Mouse (Mus musculus): ENCODE data around the gene Zfp638. TPM values are rescaled to one million over a fixed set of nuclear protein-coding genes. Genes with fewer than 3 reads are reported as not detected.
A peak's percentile ranks its signal among the peaks of the same experiment; 100 is the strongest.
"Not testable (repeated sequence)": the region's sequence is repeated elsewhere in the genome, so short reads cannot be mapped to it uniquely, and the experiment has no call there.

Zfp638 gene
- polyA plus RNA-seq, 1 experiment from 2014 or later: 71.7 TPM

- Histone ChIP-seq H3K36me3 (no peaks in the 10 kb centered on the region), H3K9ac (peak overlapping the region; percentile 62), H3K4me1 (peaks cover 7% of the 10 kb centered on the region), H3K4me2 (replicated peaks) (peak overlapping the region; percentile 80), H3K4me3 (peak overlapping the region; percentile 46), H3K27ac (no peak overlapping the region), H3K9me3 (no peaks in the 10 kb centered on the region), H3K27me3 (peaks cover 27% of the 10 kb centered on the region)
- 4% methylated on average over 28 of the region's 28 CpGs for WGBS
- ATAC-seq (ENCODE audit: low FRiP score, low read depth): peak; percentile 51; the same call in 1 of the 2 replicates
Measured at GRCm38 (mm10) chr6:84018906-84019550, 152.1 kb downstream of the Zfp638 start.

GRCm38 (mm10) chr6:84020002-84020401, 153.1 kb downstream of the Zfp638 start:
- no peak overlapping the region for H3K9ac ChIP-seq
- 76% methylated on average over 4 of the region's 4 CpGs for WGBS
- H3K4me3 ChIP-seq: peak overlapping the region; percentile 46; the same call in 1 of the 2 replicates

DNA sequence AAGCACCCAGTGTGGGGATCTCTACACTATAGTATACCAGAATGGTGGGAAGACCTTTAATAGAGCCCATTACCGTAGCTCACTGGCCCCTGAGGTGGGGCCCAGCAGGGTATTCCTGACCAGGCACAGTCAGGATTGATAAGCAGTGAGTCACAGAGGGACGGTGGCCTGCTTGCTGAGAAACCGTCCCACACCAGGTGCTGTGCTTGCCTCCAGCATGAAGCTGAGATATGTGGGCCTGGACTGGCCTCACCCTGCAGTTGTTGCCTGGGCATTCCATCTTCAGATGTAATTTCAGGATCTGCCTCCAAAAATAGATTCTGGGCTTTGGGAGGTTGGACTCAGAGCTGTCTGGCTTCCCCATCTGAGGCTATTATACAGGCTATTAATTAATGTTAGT, 155.1 kb downstream of the Zfp638 start:
- Histone ChIP-seq H3K27me3 (peaks cover 27% of the 10 kb centered on the region), H3K4me2 (replicated peaks) (no peak overlapping the region), H3K4me3 (no peak overlapping the region), H3K4me1 (peaks cover 7% of the 10 kb centered on the region), H3K27ac (no peak overlapping the region), H3K36me3 (no peaks in the 10 kb centered on the region), H3K9ac (no peak overlapping the region), H3K9me3 (no peaks in the 10 kb centered on the region)
- 72% methylated on average over 3 of the region's 3 CpGs for WGBS
- peak; percentile 66 for ATAC-seq (ENCODE audit: low FRiP score, low read depth)

More at GRCm38 (mm10) chr6:84020002-84020401, 153.1 kb downstream of the Zfp638 start:
- ATAC-seq (ENCODE audit: low FRiP score, low read depth): no peak
- Histone ChIP-seq H3K27me3 (peaks cover 27% of the 10 kb centered on the region), H3K36me3 (no peaks in the 10 kb centered on the region), H3K4me2 (replicated peaks) (peak overlapping the region; percentile 80), H3K27ac (no peak overlapping the region), H3K4me1 (peaks cover 7% of the 10 kb centered on the region), H3K9me3 (no peaks in the 10 kb centered on the region)

GRCm38 (mm10) chr6:84025636-84026035, 158.7 kb downstream of the Zfp638 start:
- Histone ChIP-seq H3K9me3 (no peaks in the 10 kb centered on the region), H3K4me2 (replicated peaks) (no peak overlapping the region), H3K36me3 (no peaks in the 10 kb centered on the region), H3K27ac (no peak overlapping the region), H3K9ac (no peak overlapping the region), H3K4me1 (no peaks in the 10 kb centered on the region), H3K27me3 (peaks cover 5% of the 10 kb centered on the region; the same call in 1 of the 2 replicates), H3K4me3 (no peak overlapping the region)
- ATAC-seq (ENCODE audit: low FRiP score, low read depth): no peak
- WGBS: 77% methylated on average over 3 of the region's 3 CpGs

DNA sequence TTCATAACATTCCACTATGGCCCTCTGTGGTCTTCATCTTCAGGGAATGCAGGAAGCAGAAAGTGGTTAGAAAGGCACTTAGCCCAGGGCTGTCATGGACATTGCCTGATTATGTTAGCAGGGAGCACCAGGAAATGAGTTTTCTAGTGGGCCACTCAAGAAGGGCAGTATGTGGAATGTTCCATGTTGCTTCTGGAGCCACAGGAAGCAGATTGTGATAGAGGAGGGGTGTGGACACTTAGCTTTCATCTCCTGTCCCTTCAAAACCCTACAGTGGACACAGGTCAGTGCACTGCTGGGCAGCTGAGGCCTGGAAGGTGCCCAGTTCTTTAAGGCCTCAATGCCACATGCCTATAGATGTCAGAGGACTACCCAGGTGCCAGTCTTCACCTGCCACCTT, 161.9 kb downstream of the Zfp638 start:
- H3K36me3 ChIP-seq: no peaks in the 10 kb centered on the region
- H3K4me2 ChIP-seq (replicated peaks): no peak overlapping the region
- ATAC-seq (ENCODE audit: low FRiP score, low read depth): no peak
- H3K9ac ChIP-seq: no peak overlapping the region
- H3K4me1 ChIP-seq: no peaks in the 10 kb centered on the region
- H3K27me3 ChIP-seq: no peaks in the 10 kb centered on the region
- no peak overlapping the region for H3K27ac ChIP-seq
- H3K4me3 ChIP-seq: no peak overlapping the region
- no peaks in the 10 kb centered on the region for H3K9me3 ChIP-seq

DNA sequence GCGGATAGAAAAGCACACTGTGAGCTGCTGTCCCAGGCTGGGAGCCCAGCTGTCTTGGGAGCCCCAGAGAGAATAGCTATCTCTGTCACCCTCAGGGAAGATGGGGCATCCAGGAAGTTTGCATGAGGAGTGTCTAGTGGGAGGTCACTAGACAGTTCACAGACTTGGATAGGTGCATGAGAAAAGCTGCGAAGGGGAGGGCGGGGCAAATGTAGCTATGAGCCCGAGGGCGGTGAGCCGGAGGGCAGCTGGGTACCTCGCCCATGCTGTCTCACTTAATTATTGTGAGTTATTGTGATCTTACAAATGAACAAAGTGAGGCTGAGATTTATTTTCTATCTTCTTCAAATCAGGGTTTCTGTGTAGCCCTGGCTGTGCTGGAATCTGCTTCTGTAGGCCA, 162.9 kb downstream of the Zfp638 start:
- 91% methylated on average over 7 of the region's 7 CpGs for WGBS
- H3K4me1 ChIP-seq: no peaks in the 10 kb centered on the region
- ATAC-seq (ENCODE audit: low FRiP score, low read depth): no peak

GRCm38 (mm10) chr6:84032516-84032915, 165.6 kb downstream of the Zfp638 start:
- H3K27me3 ChIP-seq; H3K4me1 ChIP-seq; H3K4me3 ChIP-seq; ATAC-seq (ENCODE audit: low FRiP score, low read depth); H3K36me3 ChIP-seq; H3K9ac ChIP-seq; H3K27ac ChIP-seq; H3K4me2 ChIP-seq (replicated peaks); H3K9me3 ChIP-seq: not testable (repeated sequence)
- 55% methylated on average over 5 of the region's 5 CpGs for WGBS

More for the DNA sequence above, 162.9 kb downstream of the Zfp638 start:
- Histone ChIP-seq H3K9me3 (no peaks in the 10 kb centered on the region), H3K27me3 (no peaks in the 10 kb centered on the region), H3K36me3 (no peaks in the 10 kb centered on the region), H3K4me3 (no peak overlapping the region), H3K4me2 (replicated peaks) (no peak overlapping the region), H3K27ac (no peak overlapping the region), H3K9ac (no peak overlapping the region)

Other genes with a start within 250 kb of the Zfp638 start
- not detected in 2 replicates for gene Clec4f, start 210.9 kb upstream of the Zfp638 start, polyA plus RNA-seq (2015; fragmentation: Nextera tagmentation; extraction: Ambion mirVana)
- not detected in 2 replicates for gene Cd207, start 189.3 kb upstream of the Zfp638 start, polyA plus RNA-seq (2015; fragmentation: Nextera tagmentation; extraction: Ambion mirVana)
- 1.1 and 1.4 TPM in 2 replicates for gene Vax2, start 155.8 kb upstream of the Zfp638 start, polyA plus RNA-seq (2015; fragmentation: Nextera tagmentation; extraction: Ambion mirVana)
- not detected in 2 replicates for gene Atp6v1b1, start 124.1 kb upstream of the Zfp638 start, polyA plus RNA-seq (2015; fragmentation: Nextera tagmentation; extraction: Ambion mirVana)
- gene Ankrd53, start 104.5 kb upstream of the Zfp638 start, polyA plus RNA-seq (2015; fragmentation: Nextera tagmentation; extraction: Ambion mirVana): 0.20 and 0.25 TPM in 2 replicates
- 96.2 and 97.8 TPM in 2 replicates for gene Tex261, start 91.3 kb upstream of the Zfp638 start, polyA plus RNA-seq (2015; fragmentation: Nextera tagmentation; extraction: Ambion mirVana)
- 57.1 and 57.3 TPM in 2 replicates for gene Nagk, start 72.1 kb upstream of the Zfp638 start, polyA plus RNA-seq (2015; fragmentation: Nextera tagmentation; extraction: Ambion mirVana)
- 19.2 and 20.5 TPM in 2 replicates for gene Paip2b, start 35.4 kb upstream of the Zfp638 start, polyA plus RNA-seq (2015; fragmentation: Nextera tagmentation; extraction: Ambion mirVana)
- 8.3 and 10.2 TPM in 2 replicates for gene Dysf, start 141.5 kb downstream of the Zfp638 start, polyA plus RNA-seq (2015; fragmentation: Nextera tagmentation; extraction: Ambion mirVana)

Measured in limb, embryonic 13.5 days (tissue).